Mouse (Mus musculus): ENCODE data around the gene Cnr2.

Cnr2 gene

DNA sequence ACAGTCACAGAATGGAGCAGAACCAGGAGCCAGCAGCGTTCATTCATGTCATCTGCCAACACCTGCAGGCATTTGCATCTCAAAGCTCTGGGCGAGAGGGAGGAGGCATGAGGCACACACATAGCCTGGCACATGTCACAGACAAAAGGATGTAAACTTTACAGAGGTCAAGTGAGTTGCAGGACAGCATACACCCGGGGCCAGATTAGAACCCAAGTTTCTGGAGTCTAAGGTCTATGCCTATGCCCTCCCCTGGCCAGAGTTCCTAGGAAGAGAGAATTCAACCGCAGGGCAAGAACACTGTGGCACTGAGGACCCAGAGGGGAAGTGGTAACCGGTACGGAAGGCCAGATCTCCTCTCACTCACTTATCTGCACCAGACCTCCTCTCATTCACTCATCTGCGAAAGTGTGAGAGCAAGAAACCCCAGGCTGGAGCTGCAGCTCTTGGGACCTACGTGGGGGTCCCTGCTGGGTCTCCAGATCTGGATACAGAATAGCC lies at the start of gene Cnr2:
Gene Cnr2, plus strand, starts transcription at position 324 of the 501 bp plus-strand sequence.
- DNase-seq (ENCODE audit: low spot score), result no peak

DNA sequence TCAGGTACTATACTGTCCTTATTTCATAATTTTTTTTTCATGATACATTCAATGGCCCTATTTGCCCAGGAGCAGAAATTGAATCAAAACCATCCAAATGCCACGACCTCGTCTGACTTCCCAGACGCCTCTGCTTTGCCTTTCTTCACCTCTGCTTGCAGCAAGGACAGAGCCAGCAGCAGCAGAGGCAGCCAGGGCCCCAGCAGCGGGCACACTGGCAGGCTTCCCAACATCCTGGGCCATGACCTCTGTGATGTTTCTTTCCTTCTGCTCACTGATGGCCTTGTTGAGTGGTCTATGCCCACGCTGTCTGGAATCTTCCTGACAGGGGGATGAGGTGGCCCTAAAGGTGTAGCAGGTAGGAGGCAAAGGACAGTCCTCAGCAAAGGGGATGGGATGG lies 47.6 kb upstream of the Cnr2 start:
- DNase-seq (ENCODE audit: low spot score), result no peak

DNA sequence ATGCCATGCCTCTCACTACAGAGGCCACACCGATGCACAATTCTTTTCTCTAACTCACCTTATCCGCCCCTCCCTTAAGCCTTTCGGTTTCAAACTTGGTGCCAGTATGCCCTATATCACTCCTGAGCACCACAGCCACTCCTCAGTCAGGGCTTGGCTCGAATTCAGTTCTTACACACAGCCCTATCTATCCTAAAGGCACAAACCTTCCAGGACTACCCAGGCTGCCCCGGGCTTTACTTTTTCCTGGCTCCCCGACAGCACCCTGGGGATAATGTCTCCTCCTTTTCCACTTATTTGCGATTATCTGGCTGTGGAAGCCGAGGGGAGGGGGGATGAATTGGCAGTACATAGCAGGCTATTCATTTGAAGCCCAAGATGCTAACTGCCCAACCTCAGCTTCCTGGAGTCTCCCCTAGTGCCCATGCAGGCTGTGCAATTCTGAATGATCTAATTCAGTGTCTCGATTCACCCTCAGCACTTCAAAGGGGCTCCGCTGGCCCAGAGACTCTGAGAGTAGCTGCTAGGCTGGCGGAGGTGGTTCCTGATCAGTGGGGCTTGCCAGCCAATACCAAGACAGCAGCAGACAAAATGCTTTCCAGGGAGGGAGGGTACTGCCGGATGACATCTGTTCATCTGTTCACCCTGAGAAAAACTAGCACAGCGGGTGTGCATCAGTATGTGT lies 44.6 kb upstream of the Cnr2 start:
- peak; percentile 58 for DNase-seq (ENCODE audit: low spot score)

DNA sequence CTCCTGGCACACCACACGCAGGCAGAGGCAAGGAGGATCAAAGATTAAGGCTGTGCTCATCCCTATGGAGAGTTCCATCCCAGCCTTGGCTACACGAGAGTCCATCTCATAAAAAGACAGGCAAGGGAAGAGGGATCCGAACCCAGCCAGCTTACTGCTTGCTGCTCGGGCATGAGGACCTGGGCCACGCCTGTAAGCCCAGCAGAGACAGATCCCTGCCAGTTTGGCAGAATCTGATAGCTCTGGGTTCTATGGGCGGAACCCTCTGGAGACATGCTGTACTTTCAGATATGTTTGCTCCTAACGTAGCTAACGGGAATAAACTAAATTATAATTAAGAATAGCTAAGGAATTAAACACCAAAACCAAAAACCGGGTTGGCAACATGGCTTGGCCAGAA lies 43.3 kb upstream of the Cnr2 start:
- DNase-seq (ENCODE audit: low spot score), result no peak

DNA sequence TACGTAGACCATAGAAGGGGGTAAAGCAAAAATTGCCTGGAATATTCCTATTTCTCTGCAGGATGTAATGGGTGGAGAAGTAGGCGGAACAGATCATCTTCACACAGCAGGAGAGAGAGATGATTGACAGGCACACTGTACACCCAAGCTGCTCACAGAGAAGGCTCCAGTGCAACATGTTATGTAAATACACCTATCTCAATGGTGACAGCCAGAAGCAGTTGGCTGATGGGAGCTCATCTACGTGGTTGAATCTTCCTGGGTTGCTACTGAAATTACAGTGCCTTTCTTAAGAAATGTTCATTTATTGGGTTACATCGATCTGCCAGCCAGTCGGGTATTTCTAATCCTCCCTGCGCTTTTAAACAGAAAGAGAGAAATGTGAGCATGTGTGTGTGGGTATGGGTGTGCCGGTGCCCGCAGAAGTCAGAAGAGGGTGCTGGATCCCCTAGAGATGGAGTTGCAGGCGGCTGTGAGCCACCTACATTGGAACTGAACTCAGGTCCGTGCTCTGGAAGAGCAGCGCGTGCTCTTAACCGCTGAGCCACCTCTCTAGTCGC lies 41.1 kb upstream of the Cnr2 start:
- no peak for DNase-seq (ENCODE audit: low spot score)

DNA sequence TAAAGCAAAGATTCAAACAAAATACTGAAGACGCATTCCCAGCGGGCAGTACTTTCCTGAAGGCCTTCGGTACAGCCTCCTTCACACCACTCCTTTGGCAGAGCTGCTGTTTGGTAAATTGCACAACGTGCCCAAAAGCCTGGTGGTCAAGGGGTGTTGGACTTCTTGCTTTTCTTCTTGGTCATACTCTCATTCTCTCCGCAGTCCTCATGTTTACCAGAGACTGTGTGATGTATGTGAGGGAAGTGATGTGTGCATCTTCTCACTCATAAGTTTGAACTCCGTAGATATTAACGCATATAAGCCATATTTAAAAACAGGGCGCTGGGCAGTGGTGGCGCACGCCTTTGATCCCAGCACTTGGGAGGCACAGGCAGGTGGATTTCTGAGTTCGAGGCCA lies 40.6 kb upstream of the Cnr2 start:
- DNase-seq (ENCODE audit: low spot score), result peak; percentile 32

DNA sequence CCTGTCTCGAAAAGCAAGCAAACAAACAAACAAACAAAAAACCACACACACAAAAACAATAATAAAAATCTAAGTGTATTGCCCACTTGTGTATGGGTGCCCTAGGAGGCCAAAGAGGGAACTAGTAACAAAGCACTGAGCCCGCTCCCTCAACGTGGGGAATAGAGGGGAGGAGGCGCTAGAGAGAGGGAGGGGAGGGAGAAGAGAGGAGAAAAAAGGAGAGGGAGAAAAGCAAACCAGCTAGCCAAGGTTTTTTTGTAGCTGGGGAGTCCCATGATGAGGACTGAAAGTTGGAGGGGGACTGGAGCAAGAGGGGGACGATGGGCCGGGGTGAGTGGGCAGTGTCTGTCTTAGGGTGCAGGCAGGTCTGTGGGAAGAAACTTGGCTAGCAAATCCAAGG lies 40.1 kb upstream of the Cnr2 start:
- peak; percentile 77 for DNase-seq (ENCODE audit: low spot score)

DNA sequence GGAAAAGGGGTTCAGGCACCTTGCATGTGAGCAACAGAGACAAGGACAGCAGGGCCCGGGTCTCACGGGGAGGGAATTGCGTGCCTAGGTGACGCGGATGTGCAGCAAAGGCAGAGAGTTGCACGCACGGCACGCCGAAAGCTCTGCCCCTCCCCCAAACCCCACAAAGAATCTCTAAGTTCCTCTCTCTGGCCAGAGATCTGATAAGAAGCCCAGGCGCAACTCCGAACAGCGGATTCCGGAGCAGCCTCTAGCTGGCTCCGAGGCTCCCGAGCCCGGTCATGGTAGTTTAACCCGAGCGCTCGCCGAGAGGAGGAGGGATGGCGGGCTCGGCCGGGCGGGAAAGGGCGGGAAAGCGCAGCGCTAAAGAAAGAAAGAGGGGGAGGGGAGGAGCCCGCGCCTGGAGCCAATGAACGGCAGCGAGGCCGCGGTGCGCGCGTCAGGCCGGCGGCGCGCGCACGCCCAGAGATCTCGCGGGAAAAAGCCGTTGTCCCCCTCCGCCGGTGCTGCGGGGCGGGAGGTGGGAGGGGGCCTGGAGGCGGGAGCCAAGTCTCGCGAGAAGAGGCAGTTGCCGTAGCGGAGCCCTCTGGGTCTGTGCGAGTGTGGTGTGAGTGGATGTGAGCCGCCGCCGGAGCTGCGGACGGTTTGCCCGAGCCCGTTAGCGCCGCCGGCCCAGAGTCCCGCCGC lies 39.5 kb upstream of the Cnr2 start, which contains the start of gene Srsf10:
Gene Srsf10, plus strand, starts transcription at position 212 of the 687 bp plus-strand sequence.
- peak; percentile 98 for DNase-seq (ENCODE audit: low spot score)

DNA sequence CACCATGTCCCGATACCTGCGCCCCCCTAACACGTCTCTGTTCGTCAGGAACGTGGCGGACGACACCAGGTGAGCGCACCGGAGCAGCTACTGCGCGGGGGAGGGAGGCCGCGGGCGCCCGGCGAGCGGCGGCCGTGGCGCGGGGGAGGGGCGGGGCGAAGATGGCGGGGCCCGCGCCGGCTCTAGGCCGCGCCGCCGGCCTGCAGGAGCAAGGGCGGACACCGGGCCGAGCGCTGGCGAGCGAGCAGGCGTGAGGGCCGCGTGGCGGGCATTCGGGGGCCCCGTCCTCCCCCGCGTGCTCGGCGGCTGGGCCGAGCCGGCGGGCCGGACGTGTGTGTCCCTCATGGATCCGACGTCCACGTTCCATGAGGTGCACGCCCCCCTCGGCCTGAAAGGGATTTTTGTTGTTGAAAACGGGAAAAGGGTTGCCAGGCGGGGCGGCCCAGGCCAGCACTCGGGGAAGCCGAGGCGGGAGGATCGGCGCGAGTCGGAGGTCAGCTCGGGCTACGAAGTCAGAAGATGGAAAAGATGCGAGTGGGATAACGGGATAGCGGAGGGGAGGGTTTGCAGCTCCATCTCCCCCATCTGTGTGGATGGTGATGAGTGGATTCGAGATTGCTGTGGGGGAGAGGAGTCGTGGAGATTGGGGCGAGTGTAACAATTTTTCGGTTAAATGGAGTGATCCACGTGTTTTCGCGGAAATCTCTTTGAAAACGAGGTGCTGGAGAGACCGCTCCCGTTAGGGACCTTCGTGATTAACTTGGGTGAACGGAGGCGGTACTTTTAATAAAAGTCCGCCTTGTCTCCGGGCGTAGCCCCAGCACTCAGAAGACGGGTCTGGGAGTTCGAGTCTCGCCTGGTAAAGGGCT lies 38.7 kb upstream of the Cnr2 start:
- peak; percentile 80 for DNase-seq (ENCODE audit: low spot score)

DNA sequence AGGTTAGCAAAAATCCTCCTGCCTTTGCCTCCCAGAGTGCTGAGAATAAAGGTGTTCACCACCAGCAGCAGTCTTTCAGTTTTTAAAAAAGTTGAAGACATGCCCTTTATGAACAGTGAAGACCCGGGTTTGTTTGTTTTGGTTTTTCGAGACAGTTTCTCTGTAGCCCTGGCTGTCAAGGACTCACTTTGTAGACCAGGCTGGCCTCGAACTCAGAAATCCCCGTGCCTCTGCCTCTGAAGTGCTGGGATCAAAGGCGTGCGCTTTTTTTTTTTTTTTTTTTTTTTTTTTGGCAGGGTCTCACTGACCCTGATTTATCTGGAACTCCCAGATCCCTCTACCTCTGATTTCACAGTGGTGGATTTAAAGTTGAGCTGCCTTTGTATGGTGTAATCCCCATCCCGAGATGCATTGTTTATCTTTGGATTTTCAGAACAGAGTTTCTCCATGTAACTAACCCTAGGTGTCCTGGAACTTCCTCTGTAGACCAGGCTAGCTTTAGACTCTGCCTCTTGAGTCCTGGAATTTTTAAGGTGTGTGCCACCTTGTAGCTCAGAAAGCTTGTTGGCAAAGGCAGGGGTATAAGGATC lies 37.5 kb upstream of the Cnr2 start:
- DNase-seq (ENCODE audit: low spot score), result peak; percentile 33

DNA sequence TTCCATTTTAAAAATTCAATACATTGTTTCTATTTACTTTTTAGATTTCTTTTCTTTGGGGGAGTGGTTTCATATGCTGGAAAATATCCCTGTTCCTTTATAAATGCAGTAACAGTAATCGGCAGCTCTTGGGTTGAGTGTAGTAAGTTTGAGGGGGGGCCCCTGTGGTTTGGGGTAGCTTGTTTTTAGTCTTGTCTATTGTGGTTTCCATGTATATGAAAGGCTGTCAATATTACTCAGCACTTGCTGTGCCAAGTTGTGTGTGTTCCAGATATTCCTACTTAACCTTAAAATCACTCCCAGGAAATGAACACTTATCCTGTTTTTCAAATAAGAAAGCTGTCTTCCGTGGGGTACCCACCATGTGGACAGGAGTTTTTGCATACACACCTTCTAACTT lies 26.2 kb upstream of the Cnr2 start:
- DNase-seq (ENCODE audit: low spot score), result no peak

DNA sequence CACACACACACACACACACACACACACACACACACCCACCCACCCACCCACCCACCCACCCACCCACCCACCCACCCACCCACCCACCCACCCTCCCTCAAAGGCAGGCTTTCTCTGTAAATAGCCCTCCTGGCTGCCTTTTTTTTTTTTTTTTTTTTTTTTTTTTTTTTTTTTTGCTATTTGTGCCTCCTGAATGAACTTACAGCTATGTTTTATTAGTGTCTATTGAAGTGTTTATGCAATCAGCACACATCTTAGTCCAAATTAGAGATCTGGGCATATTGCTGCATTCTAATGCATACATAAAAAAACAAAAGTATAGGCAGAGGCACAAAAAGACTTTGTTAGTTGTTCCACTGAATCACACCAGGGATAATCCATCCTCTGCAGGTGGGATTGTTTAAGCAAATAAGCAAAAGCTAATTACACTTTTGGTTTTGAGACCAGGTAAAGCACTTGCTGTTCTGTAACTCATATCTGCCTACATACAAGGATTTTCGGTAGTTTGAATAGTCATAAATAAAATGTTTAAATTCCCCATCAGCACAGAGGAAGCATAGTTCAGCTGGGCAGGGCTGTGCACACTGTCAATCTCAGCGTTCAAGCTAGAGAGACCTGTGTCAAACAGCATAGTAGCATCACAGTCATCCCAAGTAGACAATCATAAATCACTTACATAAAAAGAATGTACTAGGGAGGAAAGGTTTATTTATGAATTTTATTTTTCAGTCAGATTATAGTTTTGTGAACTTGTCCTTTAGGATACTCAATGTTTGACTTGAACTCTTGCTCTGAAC lies 24.8 kb upstream of the Cnr2 start:
- no peak for DNase-seq (ENCODE audit: low spot score)

DNA sequence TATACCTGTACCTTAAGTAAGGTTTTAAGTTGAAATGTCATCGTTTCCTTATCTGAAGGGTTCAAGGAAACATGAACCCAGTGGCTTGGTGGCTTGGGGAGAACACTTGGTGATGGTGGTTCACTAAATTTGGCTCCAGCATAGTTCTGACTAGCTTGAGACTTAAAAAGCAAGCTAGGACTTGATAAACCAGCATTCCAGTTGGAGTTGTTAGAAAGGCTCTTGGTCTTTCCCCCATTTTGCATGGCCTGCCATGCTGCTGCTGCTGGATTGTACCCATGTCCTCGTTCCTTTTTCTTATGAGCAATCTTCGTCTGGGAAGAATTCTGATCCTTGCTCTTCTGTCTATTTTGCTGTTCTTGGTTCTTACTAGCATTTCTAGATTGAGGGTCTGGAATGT lies 23.2 kb upstream of the Cnr2 start:
- DNase-seq (ENCODE audit: low spot score), result peak; percentile 48

DNA sequence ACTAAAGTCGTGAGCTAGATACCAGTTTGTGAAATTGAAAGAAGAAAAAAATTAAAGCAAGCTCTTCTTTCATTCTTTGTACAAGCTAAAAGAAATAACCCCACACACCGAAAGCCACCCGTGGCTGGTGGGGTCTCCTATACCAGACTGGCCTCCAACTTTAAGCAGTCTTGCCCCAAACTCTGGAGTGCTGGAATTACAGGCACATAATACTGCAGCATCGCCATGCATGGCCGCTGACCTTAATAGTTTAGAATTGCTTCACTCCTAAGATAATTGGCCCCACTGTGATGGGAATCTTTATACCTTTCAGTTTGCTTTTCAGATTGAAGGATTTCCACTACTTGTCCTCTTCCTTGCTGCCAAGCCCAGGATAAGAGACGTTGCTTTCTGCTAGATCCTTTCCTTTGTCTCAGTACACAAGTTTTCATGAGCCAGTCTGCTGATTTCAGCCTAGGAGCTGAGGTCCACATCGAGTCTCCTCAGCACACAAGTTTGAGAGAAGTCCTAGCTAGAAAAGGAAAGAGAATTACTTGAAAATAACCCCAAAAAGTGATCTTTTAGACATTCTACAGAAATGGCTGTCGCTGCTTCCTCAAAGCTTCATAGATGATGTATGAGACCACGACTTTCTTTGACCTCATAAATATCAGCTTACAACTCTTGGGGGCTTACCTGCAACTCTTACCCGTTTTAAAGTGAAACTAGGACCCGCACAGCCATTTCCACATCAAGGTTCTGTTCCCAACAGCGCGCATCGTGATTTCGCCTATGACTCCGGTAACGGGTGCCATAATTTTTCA lies 22.4 kb upstream of the Cnr2 start:
- peak; percentile 65 for DNase-seq (ENCODE audit: low spot score)

DNA sequence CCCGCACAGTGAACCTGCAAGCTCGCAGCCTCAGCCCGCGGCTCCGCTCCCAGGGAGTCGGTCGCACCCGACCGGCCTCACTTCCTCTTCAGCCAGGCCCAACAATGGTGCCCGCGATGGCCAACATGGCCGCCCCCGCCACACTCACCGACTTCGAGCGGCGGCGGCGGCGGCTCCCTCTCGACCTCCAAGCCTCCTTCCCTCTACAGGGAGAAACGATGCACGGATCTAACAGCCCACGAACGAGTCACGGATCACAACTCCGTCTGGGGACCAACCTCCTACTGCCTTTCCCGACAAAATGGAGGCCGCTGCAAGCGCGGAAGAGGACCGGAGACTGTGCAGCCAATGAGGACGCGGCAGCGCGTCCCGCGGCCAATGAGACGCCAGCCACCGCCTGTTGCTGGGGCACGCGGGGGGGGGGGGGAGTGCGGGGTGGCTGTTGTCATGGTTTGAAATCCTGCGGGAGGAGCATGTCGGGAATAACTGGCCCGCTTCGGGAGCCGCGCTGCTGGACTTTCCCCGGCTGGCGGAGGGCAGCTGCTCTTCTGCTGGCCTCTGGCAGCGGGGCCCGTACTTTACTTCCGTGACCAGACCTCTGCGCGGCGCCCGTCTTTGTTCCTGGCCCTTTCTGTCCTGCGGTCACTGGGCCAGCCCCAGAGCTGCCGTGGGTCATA lies 21.5 kb upstream of the Cnr2 start, which contains the start of gene Pnrc2:
Gene Pnrc2, minus strand, starts transcription at position 325 of the 677 bp plus-strand sequence.
- DNase-seq (ENCODE audit: low spot score), result peak; percentile 93

DNA sequence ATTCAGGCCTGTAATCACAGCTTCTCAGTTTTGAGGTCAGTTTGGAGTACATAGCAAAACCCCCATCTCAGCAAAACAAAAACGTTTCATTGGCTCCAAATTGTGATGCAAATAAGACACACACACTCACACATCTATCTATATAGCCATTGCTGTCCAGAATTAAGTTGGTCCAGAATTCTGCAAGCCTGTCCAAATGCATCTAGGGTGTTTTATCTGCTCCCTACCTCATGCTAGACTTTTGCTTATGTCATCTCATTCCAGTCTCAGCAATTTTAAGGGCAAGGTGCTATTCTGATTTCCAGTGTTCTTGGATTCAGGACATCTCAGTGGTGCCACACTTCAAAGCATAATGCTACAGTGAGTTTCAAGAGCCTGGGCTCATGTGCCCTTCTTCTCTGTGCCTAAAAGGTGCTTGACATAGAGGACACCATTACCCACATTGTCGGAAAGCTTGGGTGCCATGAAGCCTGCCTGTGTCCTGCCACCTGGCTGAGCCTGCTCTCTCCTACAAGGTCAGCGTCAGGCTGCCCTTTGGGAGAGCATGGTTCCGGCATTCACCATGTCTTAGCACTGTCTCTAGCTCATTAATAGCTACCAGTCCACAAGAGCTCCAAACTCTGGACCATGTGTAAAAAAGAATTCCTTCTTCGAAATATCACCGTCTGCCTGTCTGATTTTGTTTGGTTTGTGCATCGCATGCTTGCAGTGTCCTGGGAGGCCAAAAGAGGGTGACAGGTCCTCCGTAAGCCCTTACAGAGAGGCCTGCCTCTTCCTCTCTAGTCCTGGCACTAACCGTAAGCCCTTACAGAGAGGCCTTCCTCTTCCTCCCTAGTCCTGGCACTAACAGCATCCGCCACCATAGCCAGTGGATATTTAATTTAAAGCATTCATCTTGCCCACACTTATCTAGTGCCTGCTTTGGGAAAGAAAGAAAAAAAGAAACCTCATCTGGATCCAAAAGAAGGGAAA lies 20.3 kb upstream of the Cnr2 start:
- no peak for DNase-seq (ENCODE audit: low spot score)

DNA sequence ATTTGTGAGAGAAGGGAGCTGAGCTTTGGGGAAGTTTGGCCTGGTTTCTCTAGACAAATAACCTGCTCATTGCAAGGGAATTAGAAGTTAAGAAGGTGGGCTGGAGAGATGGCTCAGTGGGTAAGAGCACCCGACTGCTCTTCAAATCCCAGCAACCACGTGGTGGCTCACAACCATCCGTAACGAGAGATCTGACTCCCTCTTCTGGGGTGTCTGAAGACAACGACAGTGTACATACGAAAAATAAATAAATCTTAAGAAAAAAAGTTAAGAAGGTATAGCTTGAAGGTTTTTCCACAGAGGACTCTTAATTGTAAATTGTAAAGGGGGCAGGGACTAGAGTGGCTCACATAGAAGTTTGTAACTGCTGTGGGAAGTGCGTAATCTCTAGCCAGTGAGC lies 19.6 kb upstream of the Cnr2 start:
- DNase-seq (ENCODE audit: low spot score), result no peak

DNA sequence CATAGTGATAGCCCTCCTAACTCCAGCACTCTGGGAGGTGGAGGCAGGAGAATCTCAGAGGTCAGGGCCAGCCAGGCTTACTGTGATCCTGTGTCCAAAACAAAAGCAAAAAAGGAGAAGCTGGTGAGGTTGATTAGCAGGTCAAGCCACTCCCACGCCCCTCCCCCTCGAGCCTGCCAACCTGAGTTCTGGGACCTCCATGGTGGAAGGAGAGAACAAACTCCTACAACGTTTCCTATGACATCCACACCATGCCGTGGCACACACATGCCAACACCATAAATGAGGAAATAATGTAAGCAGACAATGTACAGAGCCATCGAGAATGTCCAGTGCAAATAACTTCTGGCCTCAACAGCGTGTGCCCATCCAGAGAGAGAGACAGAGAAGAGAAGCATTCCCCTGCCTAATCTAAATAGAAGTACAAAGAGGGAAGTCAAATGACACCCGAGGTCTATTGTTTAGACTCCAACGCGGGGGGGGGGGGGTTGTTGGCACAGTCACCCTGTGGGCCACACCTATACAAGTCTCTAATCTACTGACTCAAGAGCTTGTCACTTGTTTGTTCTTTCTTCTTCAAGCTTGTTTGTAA lies 19.1 kb upstream of the Cnr2 start:
- DNase-seq (ENCODE audit: low spot score), result peak; percentile 75
